Mouse (Mus musculus) heart, postnatal 0 days (tissue): Measurements from ENCODE around the gene Itih4.

Experiments used
- CTCF ChIP-seq: IDR thresholded peaks from 2 replicates; pipeline ENCODE4 v1.5.1; 2016; ENCODE audit warnings: antibody characterized with exemption, control low read depth, low read depth
- EP300 ChIP-seq: IDR thresholded peaks from 2 replicates; pipeline ENCODE4 v1.6.1; 2016; ENCODE audit warnings: antibody characterized with exemption, low read depth

DNA sequence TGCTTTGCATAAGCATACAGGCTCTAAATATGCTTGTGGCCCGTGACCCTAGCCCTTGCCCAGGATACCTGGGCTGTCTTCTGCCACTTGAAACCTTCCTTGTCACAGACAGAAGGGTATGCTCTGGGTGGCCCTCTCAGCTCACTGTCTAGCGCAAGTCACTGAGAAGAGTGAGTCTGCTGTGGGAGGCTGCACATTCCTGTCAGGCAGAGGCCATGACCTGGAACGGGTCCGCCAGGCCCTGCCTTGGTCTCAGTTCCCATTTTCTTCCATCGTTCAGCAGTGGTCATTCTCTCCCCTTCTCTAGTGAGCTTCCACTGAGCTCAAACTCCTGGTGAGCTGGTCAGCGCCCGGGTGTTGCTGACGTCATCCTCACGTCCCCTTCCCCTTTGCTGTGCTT, 10.3 kb upstream of the Itih4 start:
- TF ChIP-seq CTCF, result no peak
- TF ChIP-seq EP300, result no peak
